Mouse (Mus musculus): ENCODE data around the gene Rpl13a. TPM values are rescaled to one million over a fixed set of nuclear protein-coding genes. Genes with fewer than 3 reads are reported as not detected.

Rpl13a gene
- polyA plus RNA-seq, 1 experiment from 2014 or later = 668 TPM

DNA sequence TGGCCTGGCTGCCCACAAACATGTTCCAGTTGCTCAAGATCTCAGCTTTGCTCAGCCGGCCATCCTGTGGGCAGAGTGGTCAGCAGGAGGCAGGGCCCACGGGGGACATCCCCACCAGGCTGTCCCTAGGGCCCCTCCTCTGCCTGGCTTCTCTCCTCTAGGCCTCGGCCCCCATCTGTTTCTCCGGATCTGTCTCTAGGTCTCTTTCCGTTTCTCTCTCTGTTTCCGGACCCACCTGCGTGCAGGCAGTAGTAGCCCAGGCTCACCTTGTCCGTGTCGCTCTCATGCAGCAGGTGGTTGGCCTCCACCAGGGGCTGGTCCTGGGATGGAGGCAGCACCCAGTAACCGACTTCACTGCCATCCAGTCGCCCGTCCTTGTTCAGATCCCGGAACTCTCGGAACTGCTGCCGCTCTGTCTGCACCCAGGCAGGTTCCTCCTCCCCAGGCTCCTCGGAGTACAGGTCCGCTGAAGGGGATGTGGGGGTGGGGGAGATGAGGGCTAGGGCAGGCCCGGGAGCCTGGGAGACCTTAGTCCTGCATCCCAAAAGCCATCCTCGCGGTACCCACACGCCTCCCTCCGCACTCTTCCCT is 45.2 kb downstream of the Rpl13a start:
- ATAC-seq (ENCODE audit: low read depth) = no peak
- Histone ChIP-seq H3K27me3 (ENCODE audit: control insufficient read depth, insufficient read depth, low read length) (no peaks in the 10 kb centered on the region), H3K4me1 (ENCODE audit: control insufficient read depth, insufficient read depth, low read length) (no peaks in the 10 kb centered on the region), H3K9me3 (ENCODE audit: control insufficient read depth, low read length) (no peaks in the 10 kb centered on the region), H3K27ac (ENCODE audit: low read depth, low read length) (peak overlapping the region; percentile 12; the same call in 1 of the 2 replicates), H3K4me2 (ENCODE audit: low read depth, low read length) (no peak overlapping the region), H3K9ac (replicated peaks; ENCODE audit: low read depth, low read length) (no peak overlapping the region), H3K4me3 (ENCODE audit: low read depth, low read length) (no peak overlapping the region), H3K36me3 (ENCODE audit: control insufficient read depth, insufficient read depth, low read length) (no peaks in the 10 kb centered on the region)
- WGBS = 90% methylated on average over 22 of the region's 22 CpGs

DNA sequence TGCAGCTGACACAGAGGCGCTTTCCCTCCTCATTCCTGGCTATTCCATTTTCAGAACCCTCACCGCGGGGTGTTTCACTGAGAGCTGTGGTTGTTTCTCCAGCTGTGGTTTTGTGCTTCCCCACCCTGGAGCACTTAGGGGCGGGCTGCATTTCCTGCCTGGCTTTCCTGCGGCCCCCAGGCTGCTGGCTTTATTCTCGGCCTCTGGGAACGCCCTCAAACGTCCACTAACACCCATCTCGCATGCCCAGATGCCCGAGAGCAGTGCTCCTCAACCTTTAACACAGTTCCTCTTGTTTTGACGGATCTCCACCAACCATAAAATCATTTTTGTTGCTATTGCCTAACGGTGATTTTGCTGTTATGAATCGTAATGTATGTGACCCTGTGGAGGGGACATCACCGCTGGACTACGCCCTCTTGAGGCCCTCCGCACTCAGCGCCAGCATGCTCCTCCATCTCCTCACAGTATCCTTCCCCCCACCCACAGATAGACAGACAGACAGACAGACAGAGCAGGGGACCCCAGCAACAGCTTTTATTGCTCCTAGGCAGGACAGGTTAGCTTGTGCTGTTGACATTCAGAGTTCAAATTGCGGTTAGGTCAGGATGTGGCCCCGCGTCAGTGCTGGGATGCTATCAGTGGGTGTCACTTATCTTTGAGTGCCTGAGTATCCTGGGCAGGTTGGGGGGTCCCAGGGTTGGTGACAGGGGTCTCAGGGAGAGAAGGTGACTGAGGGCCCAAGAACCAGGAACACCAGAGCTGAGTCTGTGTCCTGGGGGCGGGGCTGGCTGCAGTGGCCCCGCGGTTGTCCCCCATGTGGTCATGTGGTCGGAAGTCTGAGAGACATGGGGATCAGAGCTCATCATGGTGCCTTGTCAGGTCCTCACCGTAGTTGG is 45.9 kb downstream of the Rpl13a start:
- Histone ChIP-seq H3K4me3 (ENCODE audit: low read depth, low read length) (no peak overlapping the region), H3K9ac (replicated peaks; ENCODE audit: low read depth, low read length) (no peak overlapping the region), H3K9me3 (ENCODE audit: control insufficient read depth, low read length) (no peaks in the 10 kb centered on the region), H3K4me1 (ENCODE audit: control insufficient read depth, insufficient read depth, low read length) (no peaks in the 10 kb centered on the region), H3K27ac (ENCODE audit: low read depth, low read length) (no peak overlapping the region; the same call in 1 of the 2 replicates), H3K27me3 (ENCODE audit: control insufficient read depth, insufficient read depth, low read length) (no peaks in the 10 kb centered on the region), H3K4me2 (ENCODE audit: low read depth, low read length) (no peak overlapping the region), H3K36me3 (ENCODE audit: control insufficient read depth, insufficient read depth, low read length) (no peaks in the 10 kb centered on the region)
- WGBS = 60% methylated on average over 25 of the region's 25 CpGs
- no peak for ATAC-seq (ENCODE audit: low read depth)

DNA sequence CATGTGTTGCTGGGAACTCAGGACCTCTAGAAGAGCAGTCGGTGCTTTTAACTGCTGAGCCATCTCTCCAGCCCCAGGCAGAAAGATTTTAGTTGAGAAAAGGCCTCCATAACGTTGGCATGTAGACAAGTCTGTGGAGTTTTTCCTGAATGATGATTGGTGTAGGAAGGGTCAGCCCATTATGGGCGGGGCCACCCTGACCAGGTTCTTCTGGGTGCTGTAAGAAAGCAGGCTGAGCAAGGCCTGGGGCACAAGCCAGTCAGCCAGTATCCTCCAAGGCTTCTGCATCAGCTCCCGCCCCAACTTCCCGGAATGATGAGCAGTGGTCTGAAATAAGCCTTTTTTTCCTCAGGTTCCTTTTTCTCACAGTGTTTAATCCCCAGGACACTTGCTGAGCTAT is 47.5 kb downstream of the Rpl13a start:
- Histone ChIP-seq H3K4me2 (ENCODE audit: low read depth, low read length) (no peak overlapping the region), H3K4me1 (ENCODE audit: control insufficient read depth, insufficient read depth, low read length) (no peaks in the 10 kb centered on the region), H3K4me3 (ENCODE audit: low read depth, low read length) (no peak overlapping the region), H3K9me3 (ENCODE audit: control insufficient read depth, low read length) (no peaks in the 10 kb centered on the region), H3K9ac (replicated peaks; ENCODE audit: low read depth, low read length) (no peak overlapping the region), H3K27me3 (ENCODE audit: control insufficient read depth, insufficient read depth, low read length) (no peaks in the 10 kb centered on the region), H3K36me3 (ENCODE audit: control insufficient read depth, insufficient read depth, low read length) (no peaks in the 10 kb centered on the region), H3K27ac (ENCODE audit: low read depth, low read length) (no peak overlapping the region)
- WGBS = 58% methylated on average over 5 of the region's 5 CpGs
- ATAC-seq (ENCODE audit: low read depth) = no peak

DNA sequence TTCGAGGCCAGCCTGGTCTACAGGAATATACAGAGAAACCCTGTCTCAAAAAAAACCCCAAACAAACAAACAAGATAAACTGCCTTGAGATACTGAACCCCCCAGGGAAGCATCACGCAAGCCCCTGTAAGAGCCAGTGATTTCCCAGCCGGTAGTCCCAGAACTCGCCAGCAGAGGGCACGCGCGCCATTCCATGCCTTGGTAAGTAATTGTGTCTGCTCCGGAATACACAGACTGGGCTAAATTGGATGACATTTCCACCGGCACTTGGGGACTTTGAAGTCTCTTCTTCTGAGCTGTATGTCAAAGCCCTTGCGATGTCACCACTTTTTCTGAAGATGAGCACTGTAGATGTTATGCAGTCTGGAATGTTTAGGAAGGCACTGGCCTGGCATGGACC is 48.7 kb downstream of the Rpl13a start:
- H3K4me3 ChIP-seq (ENCODE audit: low read depth, low read length) = no peak overlapping the region
- no peaks in the 10 kb centered on the region for H3K4me1 ChIP-seq (ENCODE audit: control insufficient read depth, insufficient read depth, low read length)
- under 1% methylated on average over 10 of the region's 10 CpGs for WGBS
- ATAC-seq (ENCODE audit: low read depth) = peak; percentile 70; the same call in 1 of the 2 replicates
- no peak overlapping the region for H3K27ac ChIP-seq (ENCODE audit: low read depth, low read length)
- no peaks in the 10 kb centered on the region for H3K9me3 ChIP-seq (ENCODE audit: control insufficient read depth, low read length)
- H3K27me3 ChIP-seq (ENCODE audit: control insufficient read depth, insufficient read depth, low read length) = no peaks in the 10 kb centered on the region
- H3K36me3 ChIP-seq (ENCODE audit: control insufficient read depth, insufficient read depth, low read length) = no peaks in the 10 kb centered on the region
- no peak overlapping the region for H3K9ac ChIP-seq (replicated peaks; ENCODE audit: low read depth, low read length)
- H3K4me2 ChIP-seq (ENCODE audit: low read depth, low read length) = no peak overlapping the region

DNA sequence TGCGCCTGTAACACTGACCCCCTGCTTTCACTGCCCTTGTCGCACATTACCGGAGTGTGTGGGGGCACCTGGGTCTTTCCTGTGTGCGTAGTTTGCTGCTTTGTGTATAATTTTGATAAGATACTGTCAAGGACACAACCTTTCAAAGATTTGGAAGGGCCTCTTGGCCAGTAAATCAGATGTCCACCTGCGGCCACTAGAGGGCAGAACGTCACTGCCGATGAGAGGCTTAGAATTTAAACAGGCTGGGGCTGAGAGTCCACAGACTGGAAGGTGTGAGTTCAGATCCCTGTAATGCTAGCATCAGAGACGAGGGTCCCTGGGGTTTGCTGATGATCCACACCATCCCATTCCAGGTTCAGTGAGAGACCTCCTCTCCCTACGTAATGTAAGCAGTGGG is 50.0 kb downstream of the Rpl13a start:
- ATAC-seq (ENCODE audit: low read depth) = no peak

DNA sequence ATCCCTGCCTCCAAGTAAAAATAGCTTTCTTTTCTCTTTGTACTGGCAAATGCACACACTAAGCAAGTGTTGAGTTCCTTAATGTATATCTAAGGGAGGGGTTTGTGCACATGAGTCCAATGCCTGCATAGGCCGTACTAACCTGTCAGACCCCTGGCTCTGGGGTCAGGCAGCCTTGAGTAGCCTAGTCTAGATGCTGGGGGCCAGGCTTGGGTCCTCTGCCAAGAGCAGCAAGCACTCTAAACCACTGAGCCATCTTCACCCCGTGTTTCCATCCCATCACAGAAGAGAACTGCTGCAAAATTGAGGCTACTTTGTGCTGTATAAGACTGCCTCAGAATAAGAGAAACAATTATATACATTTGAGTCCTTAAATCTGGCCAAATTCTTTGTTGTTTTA is 50.7 kb downstream of the Rpl13a start:
- H3K27ac ChIP-seq (ENCODE audit: low read depth, low read length) = no peak overlapping the region
- no peaks in the 10 kb centered on the region for H3K9me3 ChIP-seq (ENCODE audit: control insufficient read depth, low read length)
- no peak for ATAC-seq (ENCODE audit: low read depth)
- H3K4me3 ChIP-seq (ENCODE audit: low read depth, low read length) = no peak overlapping the region
- no peaks in the 10 kb centered on the region for H3K36me3 ChIP-seq (ENCODE audit: control insufficient read depth, insufficient read depth, low read length)
- no peaks in the 10 kb centered on the region for H3K27me3 ChIP-seq (ENCODE audit: control insufficient read depth, insufficient read depth, low read length)
- H3K9ac ChIP-seq (replicated peaks; ENCODE audit: low read depth, low read length) = no peak overlapping the region
- WGBS = 96% methylated on average over 2 of the region's 2 CpGs
- no peaks in the 10 kb centered on the region for H3K4me1 ChIP-seq (ENCODE audit: control insufficient read depth, insufficient read depth, low read length)
- H3K4me2 ChIP-seq (ENCODE audit: low read depth, low read length) = no peak overlapping the region

More for the DNA sequence above, 50.0 kb downstream of the Rpl13a start:
- no peaks in the 10 kb centered on the region for H3K9me3 ChIP-seq (ENCODE audit: control insufficient read depth, low read length)
- no peaks in the 10 kb centered on the region for H3K4me1 ChIP-seq (ENCODE audit: control insufficient read depth, insufficient read depth, low read length)
- H3K4me3 ChIP-seq (ENCODE audit: low read depth, low read length) = no peak overlapping the region
- H3K9ac ChIP-seq (replicated peaks; ENCODE audit: low read depth, low read length) = no peak overlapping the region
- 42% methylated on average over 9 of the region's 9 CpGs for WGBS
- H3K4me2 ChIP-seq (ENCODE audit: low read depth, low read length) = no peak overlapping the region
- no peaks in the 10 kb centered on the region for H3K27me3 ChIP-seq (ENCODE audit: control insufficient read depth, insufficient read depth, low read length)
- H3K36me3 ChIP-seq (ENCODE audit: control insufficient read depth, insufficient read depth, low read length) = no peaks in the 10 kb centered on the region
- H3K27ac ChIP-seq (ENCODE audit: low read depth, low read length) = no peak overlapping the region

DNA sequence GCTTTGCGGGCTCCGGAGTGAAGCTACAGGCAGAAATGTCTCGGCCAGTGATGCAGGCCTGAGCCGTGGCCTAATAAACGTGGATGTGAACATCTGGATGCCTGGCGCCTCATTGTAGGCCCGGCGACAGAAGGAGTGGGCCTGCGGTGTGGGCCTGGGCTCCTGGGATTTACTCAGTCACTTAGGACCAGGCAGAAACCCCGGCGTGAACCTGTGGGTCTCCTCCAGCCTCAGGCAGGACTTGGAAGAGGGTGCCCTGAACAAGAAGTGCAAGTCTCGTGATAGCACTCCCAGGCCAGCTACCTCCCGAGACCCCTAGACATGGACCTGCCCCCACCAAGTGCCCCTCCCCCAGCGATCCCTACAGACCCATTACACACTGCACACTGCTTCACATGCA is 51.2 kb downstream of the Rpl13a start:
- Histone ChIP-seq H3K36me3 (ENCODE audit: control insufficient read depth, insufficient read depth, low read length) (no peaks in the 10 kb centered on the region), H3K4me2 (ENCODE audit: low read depth, low read length) (no peak overlapping the region), H3K27me3 (ENCODE audit: control insufficient read depth, insufficient read depth, low read length) (no peaks in the 10 kb centered on the region), H3K27ac (ENCODE audit: low read depth, low read length) (no peak overlapping the region), H3K4me1 (ENCODE audit: control insufficient read depth, insufficient read depth, low read length) (no peaks in the 10 kb centered on the region), H3K9me3 (ENCODE audit: control insufficient read depth, low read length) (no peaks in the 10 kb centered on the region), H3K4me3 (ENCODE audit: low read depth, low read length) (no peak overlapping the region), H3K9ac (replicated peaks; ENCODE audit: low read depth, low read length) (no peak overlapping the region)
- ATAC-seq (ENCODE audit: low read depth) = no peak
- WGBS = 86% methylated on average over 14 of the region's 14 CpGs

DNA sequence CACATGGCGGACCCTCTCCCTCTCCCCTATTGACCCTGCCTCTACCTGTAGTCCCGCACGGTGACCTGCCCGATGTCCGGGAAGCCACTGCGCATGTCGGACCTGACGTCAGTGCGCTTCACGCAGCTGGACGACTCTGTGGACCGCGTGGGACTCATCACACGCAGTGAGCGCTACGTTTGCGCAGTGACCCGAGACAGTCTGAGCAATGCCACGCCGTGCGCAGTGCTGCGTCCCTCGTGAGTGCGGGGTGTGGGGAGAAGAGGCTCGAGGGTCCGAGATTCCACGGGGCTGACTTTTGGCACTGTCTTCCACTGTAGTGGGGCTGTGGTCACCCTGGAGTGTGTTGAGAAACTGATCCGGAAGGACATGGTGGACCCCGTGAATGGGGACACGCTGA is 52.1 kb downstream of the Rpl13a start:
- Histone ChIP-seq H3K9me3 (ENCODE audit: control insufficient read depth, low read length) (no peaks in the 10 kb centered on the region), H3K36me3 (ENCODE audit: control insufficient read depth, insufficient read depth, low read length) (no peaks in the 10 kb centered on the region), H3K4me1 (ENCODE audit: control insufficient read depth, insufficient read depth, low read length) (no peaks in the 10 kb centered on the region), H3K4me3 (ENCODE audit: low read depth, low read length) (no peak overlapping the region), H3K4me2 (ENCODE audit: low read depth, low read length) (no peak overlapping the region), H3K9ac (replicated peaks; ENCODE audit: low read depth, low read length) (no peak overlapping the region), H3K27ac (ENCODE audit: low read depth, low read length) (no peak overlapping the region), H3K27me3 (ENCODE audit: control insufficient read depth, insufficient read depth, low read length) (no peaks in the 10 kb centered on the region)
- no peak for ATAC-seq (ENCODE audit: low read depth)
- WGBS = 93% methylated on average over 30 of the region's 30 CpGs
